Mouse (Mus musculus): Measurements from ENCODE around the gene Zfr2. TPM values are rescaled to one million over a fixed set of nuclear protein-coding genes. Genes with fewer than 3 reads are reported as not detected.

The Zfr2 gene
- polyA plus RNA-seq, 1 experiment, result 0.19 TPM

- Histone ChIP-seq H3K27me3 (ENCODE audit: control insufficient read depth, insufficient read depth, insufficient read length) (peaks cover 4% of the 10 kb centered on the region), H3K4me3 (ENCODE audit: insufficient read depth, poor library complexity, severe bottlenecking) (no peak overlapping the region), H3K79me3 (ENCODE audit: low read depth) (no peaks in the 10 kb centered on the region), H3K36me3 (ENCODE audit: control insufficient read depth, insufficient read depth) (no peaks in the 10 kb centered on the region), H3K79me2 (ENCODE audit: control insufficient read depth, insufficient read depth) (no peaks in the 10 kb centered on the region), H3ac (ENCODE audit: control insufficient read depth, insufficient read length, low read depth) (no peak overlapping the region)
- TF ChIP-seq MYOD1 (IDR thresholded peaks at IDR 0.05; ENCODE audit: control insufficient read depth, insufficient read length, low read depth) (no peak), USF1 (IDR thresholded peaks at IDR 0.05; ENCODE audit: low read depth) (no peak), FOSL1 (IDR thresholded peaks at IDR 0.05; ENCODE audit: insufficient read depth, low read length, poor library complexity, severe bottlenecking) (no peak), MYOG (IDR thresholded peaks at IDR 0.05; ENCODE audit: control insufficient read depth, extremely low read depth, insufficient read length) (no peak), MAX (IDR thresholded peaks at IDR 0.05) (no peak), CEBPB (IDR thresholded peaks at IDR 0.05; ENCODE audit: low read depth) (no peak), CTCF (IDR thresholded peaks at IDR 0.05; ENCODE audit: control insufficient read depth, insufficient read depth, insufficient read length) (no peak)
Measured at GRCm38 (mm10) chr10:81198990-81199389, 34.0 kb upstream of the Zfr2 start.

- no peaks in the 10 kb centered on the region for H3K79me3 ChIP-seq (ENCODE audit: low read depth)
- H3K79me2 ChIP-seq (ENCODE audit: control insufficient read depth, insufficient read depth), result no peaks in the 10 kb centered on the region
- H3K36me3 ChIP-seq (ENCODE audit: control insufficient read depth, insufficient read depth), result no peaks in the 10 kb centered on the region
- no peak for TF ChIP-seq CEBPB (IDR thresholded peaks at IDR 0.05; ENCODE audit: low read depth)
- no peak for TF ChIP-seq USF1 (IDR thresholded peaks at IDR 0.05; ENCODE audit: low read depth)
- no peak for TF ChIP-seq MAX (IDR thresholded peaks at IDR 0.05)
- TF ChIP-seq MYOD1 (IDR thresholded peaks at IDR 0.05; ENCODE audit: control insufficient read depth, insufficient read length, low read depth), result no peak
- TF ChIP-seq FOSL1 (IDR thresholded peaks at IDR 0.05; ENCODE audit: insufficient read depth, low read length, poor library complexity, severe bottlenecking), result no peak
- TF ChIP-seq MYOG (IDR thresholded peaks at IDR 0.05; ENCODE audit: control insufficient read depth, extremely low read depth, insufficient read length), result no peak
- no peak for TF ChIP-seq CTCF (IDR thresholded peaks at IDR 0.05; ENCODE audit: control insufficient read depth, insufficient read depth, insufficient read length)
- no peak overlapping the region for H3ac ChIP-seq (ENCODE audit: control insufficient read depth, insufficient read length, low read depth)
- H3K27me3 ChIP-seq (ENCODE audit: control insufficient read depth, insufficient read depth, insufficient read length), result peaks cover 4% of the 10 kb centered on the region
- no peak overlapping the region for H3K4me3 ChIP-seq (ENCODE audit: insufficient read depth, poor library complexity, severe bottlenecking)
Measured at GRCm38 (mm10) chr10:81200141-81200540, 32.8 kb upstream of the Zfr2 start.

- TF ChIP-seq MYOG (IDR thresholded peaks at IDR 0.05; ENCODE audit: control insufficient read depth, extremely low read depth, insufficient read length), result no peak
- no peak for TF ChIP-seq USF1 (IDR thresholded peaks at IDR 0.05; ENCODE audit: low read depth)
- TF ChIP-seq CEBPB (IDR thresholded peaks at IDR 0.05; ENCODE audit: low read depth), result no peak
- no peak for TF ChIP-seq CTCF (IDR thresholded peaks at IDR 0.05; ENCODE audit: control insufficient read depth, insufficient read depth, insufficient read length)
- no peak for TF ChIP-seq FOSL1 (IDR thresholded peaks at IDR 0.05; ENCODE audit: insufficient read depth, low read length, poor library complexity, severe bottlenecking)
- TF ChIP-seq MAX (IDR thresholded peaks at IDR 0.05), result no peak
- TF ChIP-seq MYOD1 (IDR thresholded peaks at IDR 0.05; ENCODE audit: control insufficient read depth, insufficient read length, low read depth), result no peak
- Histone ChIP-seq H3ac (ENCODE audit: control insufficient read depth, insufficient read length, low read depth) (no peak overlapping the region), H3K36me3 (ENCODE audit: control insufficient read depth, insufficient read depth) (no peaks in the 10 kb centered on the region), H3K79me2 (ENCODE audit: control insufficient read depth, insufficient read depth) (no peaks in the 10 kb centered on the region), H3K27me3 (ENCODE audit: control insufficient read depth, insufficient read depth, insufficient read length) (peaks cover 4% of the 10 kb centered on the region), H3K79me3 (ENCODE audit: low read depth) (no peaks in the 10 kb centered on the region), H3K4me3 (ENCODE audit: insufficient read depth, poor library complexity, severe bottlenecking) (no peak overlapping the region)
Measured at GRCm38 (mm10) chr10:81200605-81201287, 32.2 kb upstream of the Zfr2 start.

GRCm38 (mm10) chr10:81201807-81202758 lies 30.9 kb upstream of the Zfr2 start, which contains the start of gene Nmrk2:
Gene Nmrk2 (minus strand): TSS chr10:81202051.
- H3ac ChIP-seq (ENCODE audit: control insufficient read depth, insufficient read length, low read depth), result no peak within 1 kb of the TSS
- no peak within 1 kb of the TSS for H3K4me3 ChIP-seq (ENCODE audit: insufficient read depth, poor library complexity, severe bottlenecking)
- no peaks in the 10 kb centered on the region for H3K79me2 ChIP-seq (ENCODE audit: control insufficient read depth, insufficient read depth)
- no peaks in the 10 kb centered on the region for H3K36me3 ChIP-seq (ENCODE audit: control insufficient read depth, insufficient read depth)
- TF ChIP-seq FOSL1 (IDR thresholded peaks at IDR 0.05; ENCODE audit: insufficient read depth, low read length, poor library complexity, severe bottlenecking) (no peak), CTCF (IDR thresholded peaks at IDR 0.05; ENCODE audit: control insufficient read depth, insufficient read depth, insufficient read length) (no peak), MYOD1 (IDR thresholded peaks at IDR 0.05; ENCODE audit: control insufficient read depth, insufficient read length, low read depth) (no peak), CEBPB (IDR thresholded peaks at IDR 0.05; ENCODE audit: low read depth) (no peak), MYOG (IDR thresholded peaks at IDR 0.05; ENCODE audit: control insufficient read depth, extremely low read depth, insufficient read length) (no peak), USF1 (IDR thresholded peaks at IDR 0.05; ENCODE audit: low read depth) (no peak), MAX (IDR thresholded peaks at IDR 0.05) (no peak)
- H3K27me3 ChIP-seq (ENCODE audit: control insufficient read depth, insufficient read depth, insufficient read length), result peaks cover 10% of the 10 kb centered on the region
- no peaks in the 10 kb centered on the region for H3K79me3 ChIP-seq (ENCODE audit: low read depth)

- Histone ChIP-seq H3K36me3 (ENCODE audit: control insufficient read depth, insufficient read depth) (no peaks in the 10 kb centered on the region), H3K79me3 (ENCODE audit: low read depth) (no peaks in the 10 kb centered on the region), H3K79me2 (ENCODE audit: control insufficient read depth, insufficient read depth) (no peaks in the 10 kb centered on the region), H3K4me3 (ENCODE audit: insufficient read depth, poor library complexity, severe bottlenecking) (no peak overlapping the region), H3ac (ENCODE audit: control insufficient read depth, insufficient read length, low read depth) (no peak overlapping the region), H3K27me3 (ENCODE audit: control insufficient read depth, insufficient read depth, insufficient read length) (peaks cover 20% of the 10 kb centered on the region)
- TF ChIP-seq MYOG (IDR thresholded peaks at IDR 0.05; ENCODE audit: control insufficient read depth, extremely low read depth, insufficient read length) (no peak), USF1 (IDR thresholded peaks at IDR 0.05; ENCODE audit: low read depth) (no peak), CEBPB (IDR thresholded peaks at IDR 0.05; ENCODE audit: low read depth) (no peak), MYOD1 (IDR thresholded peaks at IDR 0.05; ENCODE audit: control insufficient read depth, insufficient read length, low read depth) (no peak), CTCF (IDR thresholded peaks at IDR 0.05; ENCODE audit: control insufficient read depth, insufficient read depth, insufficient read length) (no peak)
Measured at GRCm38 (mm10) chr10:81202978-81203720, 29.8 kb upstream of the Zfr2 start.
